Mouse (Mus musculus) bone marrow, adult 2 months (tissue): ENCODE results near the gene Lipa.
A peak's percentile ranks its signal among the peaks of the same experiment; 100 is the strongest.

Experiments used
- CTCF ChIP-seq: fragments of 200-500 bp; IDR thresholded peaks from 2 replicates; pipeline ENCODE4 v1.5.1; 2011; ENCODE audit warnings: low read length, control low read depth; ENCODE audit not compliant: control insufficient read depth, insufficient read depth
- POLR2A ChIP-seq: fragments of 200-500 bp; IDR thresholded peaks from 2 replicates; pipeline ENCODE4 v1.6.1; 2011; ENCODE audit warnings: low read depth, mild to moderate bottlenecking, control low read depth, low read length, borderline replicate concordance; ENCODE audit not compliant: control insufficient read depth

DNA sequence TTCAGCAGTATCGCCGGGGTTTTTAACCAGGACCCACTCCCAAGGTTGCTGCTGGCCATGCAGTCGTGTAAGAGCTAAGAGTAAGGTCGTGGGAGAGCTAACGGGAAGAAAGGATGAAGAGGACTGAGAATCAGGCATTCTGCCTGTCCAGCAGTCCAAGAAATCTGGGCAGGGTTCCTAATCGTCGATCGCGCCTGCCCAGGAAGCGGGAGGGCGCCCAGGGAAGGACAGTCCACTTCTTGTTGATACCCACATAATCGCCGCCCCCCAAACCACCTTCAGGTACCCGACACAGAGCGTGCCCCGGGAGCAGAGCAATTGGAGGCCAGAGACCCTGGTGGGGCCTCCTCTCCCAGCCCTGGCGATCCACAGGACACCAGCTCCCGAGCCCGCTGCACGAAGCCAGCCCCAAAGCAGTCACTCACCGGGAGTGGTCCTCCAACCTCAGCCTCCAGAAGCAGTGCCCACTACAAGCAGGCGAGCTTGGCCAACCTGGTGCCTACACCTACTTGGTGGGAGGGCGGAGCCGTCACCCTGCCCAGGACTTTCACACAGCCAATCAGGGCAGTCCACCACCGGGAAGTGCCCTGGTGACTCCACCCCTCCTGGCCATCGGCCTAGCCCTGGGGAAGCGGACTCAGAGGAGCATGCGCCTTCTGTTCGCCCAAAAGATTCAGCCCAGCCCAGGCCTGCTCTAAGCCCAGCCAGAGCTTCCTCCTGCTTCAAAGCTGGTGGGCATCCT is at the start of gene Lipa:
- TF ChIP-seq CTCF = peak; percentile 10; the same call in 1 of the 2 replicates
- TF ChIP-seq POLR2A = peak; percentile 92; the same call in 1 of the 2 replicates
